Mouse (Mus musculus) thymus, postnatal 0 days (tissue): Measurements from ENCODE around the gene Prnd. TPM values are rescaled to one million over a fixed set of nuclear protein-coding genes. Genes with fewer than 3 reads are reported as not detected.

Experiments
- DNase-seq: peaks from one replicate; pipeline ENCODE4 v3.0.0-alpha.2; 2015; ENCODE audit warnings: low spot score
- polyA plus RNA-seq: library from polyadenylated mRNA; unstranded; fragments of >200 nt; fragmentation: Nextera tagmentation; extraction: Ambion mirVana; gene quantifications from 2 replicates; pipeline ENCODE4 v1.2.1, GENCODE M21; 2015

The Prnd gene
- polyA plus RNA-seq, 1 experiment from 2014 or later: 3.4 TPM

DNA sequence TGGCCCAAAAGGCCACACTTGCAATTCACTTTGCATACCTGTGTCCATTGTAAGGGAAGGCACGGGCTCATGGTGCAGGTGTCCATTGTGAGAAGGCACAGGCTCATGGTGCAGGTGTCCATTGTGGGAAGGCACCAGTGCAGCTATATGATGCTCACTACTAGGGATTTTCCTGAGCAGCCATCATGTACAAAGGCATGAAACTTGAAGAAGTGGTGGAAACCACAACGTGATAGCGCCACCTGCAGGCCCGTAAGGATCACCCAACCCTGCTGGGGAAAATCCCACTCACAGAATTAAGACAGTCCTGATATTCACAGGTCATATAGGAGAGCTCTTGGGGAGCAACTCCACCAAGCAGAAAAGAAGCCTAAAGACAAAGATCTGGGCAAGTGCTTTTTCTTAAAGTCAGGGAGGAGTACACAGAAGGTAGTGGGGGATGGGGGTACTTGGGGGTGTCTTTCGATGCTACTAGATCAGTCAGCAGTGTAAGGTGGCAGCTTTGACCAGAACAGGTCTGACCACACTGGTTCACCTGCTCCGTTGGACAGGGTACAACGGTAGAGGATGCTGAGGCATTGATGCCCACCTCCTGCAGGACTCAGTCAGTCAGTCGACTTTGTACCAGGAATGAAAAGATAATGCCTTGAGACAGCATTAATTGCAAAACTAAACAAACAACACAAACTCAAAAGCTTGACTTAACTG, 11.1 kb upstream of the Prnd start:
- peak; percentile 77 for DNase-seq

DNA sequence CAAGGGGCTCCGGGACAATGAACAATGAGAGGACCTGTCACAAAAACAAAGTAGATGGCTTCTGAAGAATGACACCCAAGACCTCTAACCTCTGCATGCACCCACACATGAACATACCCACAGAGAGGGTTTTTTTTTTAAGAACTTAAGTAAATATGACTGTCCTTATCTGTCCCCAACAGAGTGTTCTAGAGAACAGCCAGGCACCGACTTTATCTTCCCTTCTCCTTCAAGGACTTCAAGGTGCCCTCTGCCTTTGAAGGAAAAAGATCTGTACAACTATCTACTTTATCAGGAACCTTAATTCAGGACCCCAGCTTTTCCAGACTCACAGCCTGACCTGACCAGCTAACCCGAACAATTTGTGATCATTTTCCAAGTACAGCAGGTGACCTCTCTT, 10.2 kb upstream of the Prnd start:
- no peak for DNase-seq

DNA sequence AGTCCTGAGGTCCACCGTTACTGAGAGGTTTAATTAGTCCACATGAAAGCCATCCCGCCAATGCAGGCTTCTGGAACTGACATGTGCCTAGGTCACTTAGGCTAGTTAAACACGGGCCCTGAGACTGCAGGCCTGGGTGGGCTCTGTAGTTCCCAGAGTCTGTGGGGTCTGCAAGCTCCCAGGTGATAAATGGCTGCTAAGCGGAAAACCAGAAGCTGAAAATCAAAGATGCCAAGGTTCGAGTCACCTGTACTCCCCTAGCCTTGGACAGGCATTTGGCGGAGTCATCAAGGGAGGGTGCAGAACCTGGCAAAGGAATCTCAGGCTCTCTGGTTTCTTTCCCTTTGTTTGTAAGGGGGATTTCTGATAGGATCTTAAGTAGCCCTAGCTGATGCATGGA, 9.2 kb upstream of the Prnd start:
- no peak for DNase-seq

DNA sequence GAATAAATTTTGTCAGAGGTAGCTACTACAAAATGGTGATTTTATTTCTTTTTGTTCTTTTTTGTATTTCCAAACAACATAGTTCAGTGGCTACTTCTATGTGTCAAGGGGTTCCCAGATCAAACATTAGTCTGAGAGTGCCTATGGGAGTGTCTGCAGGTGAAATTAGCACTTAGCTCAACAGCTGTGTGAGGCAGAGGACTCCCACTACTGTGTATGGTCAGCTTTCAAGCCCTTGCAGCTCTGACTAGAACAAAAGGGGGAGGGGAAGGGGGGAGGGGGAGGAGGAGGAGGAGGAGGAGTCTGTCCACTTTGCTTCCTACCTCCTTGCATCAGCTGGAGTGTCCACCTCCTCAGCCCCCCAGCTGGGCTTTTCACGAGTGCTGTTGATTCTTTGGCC, 6.3 kb upstream of the Prnd start:
- no peak for DNase-seq

GRCm38 (mm10) chr2:131945225-131945624, 5.4 kb upstream of the Prnd start:
- no peak for DNase-seq

DNA sequence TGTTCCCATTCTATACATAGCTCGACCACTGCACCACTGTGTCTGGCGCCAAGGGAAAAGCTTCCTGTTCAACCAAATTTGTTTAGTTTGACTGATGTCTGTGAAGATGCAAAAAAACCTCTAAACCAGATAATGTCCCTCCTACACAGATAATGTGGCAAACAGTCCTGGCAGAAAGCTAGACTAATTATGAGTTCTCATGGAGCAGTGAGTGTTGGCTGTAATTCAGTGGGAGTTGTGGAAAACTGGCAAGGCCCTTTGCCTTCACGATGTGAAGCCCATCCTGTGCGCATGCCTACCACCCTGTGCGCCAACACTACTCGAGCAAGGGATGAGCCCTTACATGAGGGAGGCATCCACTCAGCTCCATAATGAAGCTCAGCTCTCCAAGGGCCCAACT, 4.9 kb upstream of the Prnd start:
- no peak for DNase-seq

- no peak for DNase-seq
Observed at GRCm38 (mm10) chr2:131946351-131946750, 4.3 kb upstream of the Prnd start.

- no peak for DNase-seq
Observed at GRCm38 (mm10) chr2:131948156-131948555, 2.5 kb upstream of the Prnd start.

DNA sequence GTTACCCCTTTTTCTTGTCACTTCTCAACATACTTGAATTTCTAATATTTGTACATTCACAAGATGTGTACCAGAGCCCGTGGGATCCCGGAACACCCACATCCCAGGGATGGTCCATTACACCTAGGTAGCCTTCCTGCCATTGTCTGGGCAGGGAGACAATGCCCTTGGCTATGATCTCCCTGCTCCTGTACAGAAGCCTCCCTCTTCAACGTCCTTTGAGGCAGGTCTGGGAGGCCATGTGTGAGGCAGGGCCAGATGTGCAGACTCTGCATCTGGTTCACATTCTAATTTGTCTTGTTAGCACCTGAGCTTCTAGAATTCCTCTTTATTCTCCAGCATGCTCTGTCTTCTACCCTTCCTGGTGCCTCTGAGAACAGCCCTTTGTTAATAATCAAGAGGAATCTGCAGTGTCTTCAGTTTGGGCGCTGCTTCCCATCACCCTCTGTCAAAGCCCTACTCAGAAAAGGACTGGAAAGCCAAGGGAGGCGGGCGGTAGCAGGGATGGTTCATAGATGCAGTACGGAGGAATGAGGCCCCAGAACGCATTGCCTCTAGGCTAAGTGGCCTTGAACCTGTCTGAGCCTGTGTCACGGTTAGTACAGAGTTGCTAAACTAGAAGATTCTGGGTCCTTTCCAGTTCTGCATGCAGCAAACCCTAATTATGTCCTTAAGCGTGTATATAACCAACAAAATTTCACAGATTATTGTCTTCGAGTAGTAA, 1.6 kb upstream of the Prnd start:
- no peak for DNase-seq

DNA sequence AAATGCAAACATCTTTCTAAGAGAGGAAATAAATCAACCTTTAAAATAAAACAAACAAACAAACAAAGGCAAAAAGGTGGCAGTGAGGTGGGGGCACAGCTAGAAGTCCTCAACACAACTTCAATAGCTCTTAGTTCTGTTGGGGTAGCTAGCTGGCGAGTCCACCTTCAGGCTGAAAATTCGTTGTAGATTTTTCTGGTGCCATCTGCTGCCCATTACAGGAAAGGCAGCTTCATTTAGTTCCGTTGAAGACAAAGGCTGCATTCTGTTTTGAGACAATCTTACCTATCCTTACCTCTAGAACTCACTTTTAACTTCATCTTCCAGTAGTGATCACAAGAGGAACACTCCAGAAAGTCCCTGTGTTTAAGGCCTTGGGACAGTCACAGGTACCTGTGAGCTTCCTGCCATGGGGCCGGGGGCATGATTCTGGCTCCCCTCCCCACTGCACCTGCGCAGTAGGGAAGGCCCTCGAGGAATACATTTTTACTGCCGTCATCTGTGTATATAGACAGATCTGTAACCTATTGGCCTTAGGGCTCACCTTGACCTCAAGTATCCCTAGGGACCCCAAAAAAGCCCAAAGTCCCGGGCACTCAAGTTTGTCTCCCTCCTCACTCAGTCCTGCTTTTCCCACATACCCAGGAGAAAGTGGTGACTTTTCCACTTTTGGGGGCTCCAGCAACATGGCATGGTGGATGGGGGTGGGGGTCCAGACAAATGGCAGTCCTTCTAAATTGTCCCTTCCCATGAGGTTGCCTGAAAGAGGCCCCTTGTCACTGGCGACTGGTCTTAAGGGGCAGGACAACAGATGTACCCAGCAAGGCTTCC, 679 bp upstream of the Prnd start:
- DNase-seq: peak; percentile 52

- DNase-seq: no peak
Observed at GRCm38 (mm10) chr2:131952456-131952855, 1.8 kb downstream of the Prnd start.

GRCm38 (mm10) chr2:131952961-131953538, 2.4 kb downstream of the Prnd start:
- no peak for DNase-seq

- DNase-seq: no peak
Observed at GRCm38 (mm10) chr2:131953711-131954110, 3.0 kb downstream of the Prnd start.

- no peak for DNase-seq
Observed at GRCm38 (mm10) chr2:131954835-131955234, 4.2 kb downstream of the Prnd start.

DNA sequence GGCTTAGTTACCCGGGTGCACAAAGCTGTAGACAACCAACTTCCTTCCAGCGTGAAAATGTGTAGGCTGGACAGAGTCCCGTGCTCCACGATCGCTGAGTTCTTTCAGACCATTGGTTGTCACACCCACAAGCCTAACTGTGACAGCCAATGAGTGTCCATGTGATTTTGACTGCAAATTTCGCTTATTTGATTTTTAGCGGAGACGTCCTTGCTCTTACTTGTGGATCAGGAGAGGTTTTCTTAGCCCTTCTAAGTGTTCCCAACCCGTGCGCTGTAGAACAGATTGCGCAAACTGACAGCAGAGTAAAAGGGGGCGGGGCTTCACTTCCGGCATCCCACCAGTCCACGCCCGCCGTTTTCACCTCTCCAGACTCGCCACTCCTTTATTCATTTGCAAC, 4.6 kb downstream of the Prnd start:
- DNase-seq: peak; percentile 37

GRCm38 (mm10) chr2:131956336-131957256, 5.9 kb downstream of the Prnd start:
- DNase-seq: no peak

DNA sequence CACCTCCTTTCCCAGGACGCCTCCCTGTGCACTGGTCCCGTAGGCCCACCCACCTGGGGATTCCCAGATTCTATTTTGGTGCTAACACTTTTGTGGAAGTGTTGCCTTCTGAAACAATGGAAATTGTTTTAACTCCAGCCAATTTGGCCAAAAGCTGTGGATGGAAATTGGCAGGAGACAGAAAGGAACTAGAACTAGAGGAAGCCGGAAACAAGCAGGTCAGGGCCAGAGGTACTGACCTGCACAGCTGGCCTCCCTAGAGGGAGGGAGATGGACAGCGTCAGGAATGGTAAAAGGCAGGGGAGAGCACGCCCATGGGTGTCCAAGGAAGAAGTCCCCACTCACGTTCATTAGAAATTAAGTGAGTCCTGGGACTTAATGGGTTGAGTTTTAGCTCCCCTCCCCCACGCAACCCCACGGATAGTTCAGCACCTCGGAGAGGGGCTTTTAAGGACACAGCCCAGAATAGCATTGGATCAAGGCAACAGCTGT, 7.1 kb downstream of the Prnd start:
- no peak for DNase-seq

DNA sequence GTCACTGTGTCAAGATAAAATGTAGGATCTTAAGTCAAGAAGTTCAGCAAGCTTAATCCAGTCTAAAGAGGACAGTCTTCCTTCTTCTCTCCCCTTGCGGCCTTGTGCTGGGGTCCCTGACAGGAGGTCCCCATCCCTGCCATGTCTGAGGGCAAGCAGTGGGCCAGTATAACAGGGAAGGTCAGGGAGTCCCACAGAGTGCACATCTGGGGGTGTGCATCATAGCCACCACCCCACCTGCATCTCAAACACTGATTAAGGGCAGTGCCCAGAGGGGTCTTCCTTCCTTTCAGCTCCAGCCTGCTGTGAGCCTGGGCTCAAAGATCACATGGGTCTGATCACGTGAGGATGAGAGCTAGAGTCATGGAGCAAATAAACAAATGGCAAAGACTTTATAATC, 11.0 kb downstream of the Prnd start:
- DNase-seq: no peak

- peak; percentile 24 for DNase-seq
Observed at GRCm38 (mm10) chr2:131970597-131970996, 19.9 kb downstream of the Prnd start.

DNA sequence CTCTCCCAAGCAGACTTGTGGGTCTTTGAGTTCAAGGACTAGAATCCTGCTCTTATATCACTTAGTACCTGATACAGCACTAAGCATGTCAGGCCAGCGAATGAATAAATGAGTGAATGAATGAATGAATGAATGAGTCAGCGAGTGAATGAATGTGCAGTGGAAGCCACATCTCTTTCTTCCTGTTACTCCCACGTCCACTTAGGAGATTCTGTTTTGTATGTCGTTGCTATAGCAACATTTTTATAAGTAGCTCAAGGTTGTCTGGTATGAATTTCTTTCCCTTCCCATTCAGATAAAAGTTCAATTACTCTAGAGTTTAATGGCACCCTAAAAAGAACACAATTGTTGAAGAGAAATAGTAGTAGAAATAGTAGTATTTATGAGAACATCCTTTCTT, 20.4 kb downstream of the Prnd start:
- no peak for DNase-seq

- DNase-seq: no peak
Observed at GRCm38 (mm10) chr2:131976663-131977062, 26.0 kb downstream of the Prnd start.
